10 mouse cellular contexts compared by ENCODE assay signal in genomic region chr9:57541312-57541711, GRCm38 (mm10). TPM values are rescaled to one million over a fixed set of nuclear protein-coding genes. Genes with fewer than 3 reads are reported as not detected.
A peak's percentile ranks its signal among the peaks of the same experiment; 100 is the strongest.
DNase-seq lines count a peak whose midpoint lies in the region; ATAC-seq lines count a peak whose summit lies in the region.
"Had no signal": no experiment of that assay in that cellular context is flagged by ENCODE, and none has a peak within 500 bp of the region (broad histone marks: within the 10 kb centered on the region; RNA-seq: fewer than 3 reads in every experiment).

No protein-coding gene starts in this region.

- no peak overlapping the region for H3K4me3 ChIP-seq in forebrain, embryonic 14.5 days (ENCODE audit: low read depth, low read length)
- no peak overlapping the region for H3K4me3 ChIP-seq in forebrain, embryonic 16.5 days (replicated peaks; ENCODE audit: low read length)
- no peak overlapping the region for H3K4me3 ChIP-seq in liver, embryonic 12.5 days
- H3K4me3 ChIP-seq: liver, embryonic 15.5 days had no signal

- H3K27ac ChIP-seq in forebrain, embryonic 14.5 days (ENCODE audit: low read depth, low read length), result no peak overlapping the region
- H3K27ac ChIP-seq in forebrain, embryonic 16.5 days (ENCODE audit: low read length), result no peak overlapping the region
- no peak overlapping the region for H3K27ac ChIP-seq in liver, embryonic 12.5 days
- H3K27ac ChIP-seq: liver, embryonic 15.5 days had no signal

- peak; percentile 78 for DNase-seq in forebrain, embryonic 14.5 days (ENCODE audit: low spot score)
- peak; percentile 36 for DNase-seq in liver
- DNase-seq in NIH3T3 (ENCODE audit: low read depth), result peak; percentile 83
- peak; percentile 72 for DNase-seq in lung, postnatal 36 days
- DNase-seq in urinary bladder, postnatal 4 days (ENCODE audit: low spot score in 2 of 2), result no peak

- peaks cover 12% of the 10 kb centered on the region for H3K4me1 ChIP-seq in forebrain, embryonic 14.5 days (ENCODE audit: control insufficient read depth, insufficient read depth, low read length)
- peaks cover 19% of the 10 kb centered on the region for H3K4me1 ChIP-seq in forebrain, embryonic 16.5 days (replicated peaks; ENCODE audit: control insufficient read depth, insufficient read depth, low read length)
- H3K4me1 ChIP-seq in liver, embryonic 12.5 days, result peaks cover 27% of the 10 kb centered on the region

- no peak overlapping the region for H3K9ac ChIP-seq in forebrain, embryonic 14.5 days (ENCODE audit: low read length)
- H3K9ac ChIP-seq in forebrain, embryonic 16.5 days (replicated peaks; ENCODE audit: low read depth, low read length), result no peak overlapping the region
- no peak overlapping the region for H3K9ac ChIP-seq in liver, embryonic 12.5 days
- H3K9ac ChIP-seq: liver, embryonic 15.5 days had no signal

- H3K36me3 ChIP-seq in forebrain, embryonic 14.5 days (ENCODE audit: control insufficient read depth, insufficient read depth, low read length), result peaks cover 73% of the 10 kb centered on the region
- peaks cover 16% of the 10 kb centered on the region for H3K36me3 ChIP-seq in forebrain, embryonic 16.5 days (ENCODE audit: control insufficient read depth, insufficient read depth)
- H3K36me3 ChIP-seq in liver, embryonic 12.5 days, result peaks cover 72% of the 10 kb centered on the region

- H3K27me3 ChIP-seq in forebrain, embryonic 14.5 days (replicated peaks; ENCODE audit: control insufficient read depth, insufficient read depth, low read length), result no peaks in the 10 kb centered on the region
- H3K27me3 ChIP-seq in forebrain, embryonic 16.5 days (replicated peaks; ENCODE audit: control insufficient read depth, insufficient read depth, low read length), result no peaks in the 10 kb centered on the region
- H3K27me3 ChIP-seq in liver, embryonic 12.5 days (replicated peaks), result no peaks in the 10 kb centered on the region
- H3K27me3 ChIP-seq: liver, embryonic 15.5 days; Patski had no signal

- WGBS in forebrain, embryonic 14.5 days, result 12% methylated on average over 1 of the region's 1 CpGs
- 5% methylated on average over 1 of the region's 1 CpGs for WGBS in forebrain, embryonic 16.5 days
- 6% methylated on average over 1 of the region's 1 CpGs for WGBS in liver, embryonic 12.5 days (ENCODE audit: insufficient replicate concordance)

- H3K9me3 ChIP-seq in forebrain, embryonic 14.5 days (replicated peaks; ENCODE audit: control insufficient read depth, low read length), result no peaks in the 10 kb centered on the region
- H3K9me3 ChIP-seq in forebrain, embryonic 16.5 days (ENCODE audit: control insufficient read depth, low read length), result no peaks in the 10 kb centered on the region
- no peaks in the 10 kb centered on the region for H3K9me3 ChIP-seq in liver, embryonic 12.5 days (replicated peaks)
- H3K9me3 ChIP-seq: liver, embryonic 15.5 days had no signal

- no peak for ATAC-seq in forebrain, embryonic 14.5 days
- no peak for ATAC-seq in forebrain, embryonic 16.5 days
- no peak for ATAC-seq in liver, embryonic 12.5 days
- peak; percentile 27; the same call in 1 of the 2 replicates for ATAC-seq in erythroblast, adult 5-6 weeks (replicated peaks; ENCODE audit: low FRiP score, poor library complexity, severe bottlenecking)
- ATAC-seq: Patski had no signal

- H3K4me2 ChIP-seq in forebrain, embryonic 14.5 days (ENCODE audit: low read length), result no peak overlapping the region
- no peak overlapping the region for H3K4me2 ChIP-seq in forebrain, embryonic 16.5 days (ENCODE audit: low read length)
- H3K4me2 ChIP-seq in liver, embryonic 12.5 days, result no peak overlapping the region
- H3K4me2 ChIP-seq: liver, embryonic 15.5 days had no signal

RNA-seq across cellular contexts. Expression of gene Fam219b, which starts 4.0 kb away (rescaled TPM):
- 20.4 and 23.6 TPM in 2 replicates for polyA plus RNA-seq in forebrain, embryonic 14.5 days (2014; fragmentation: Nextera tagmentation; extraction: Ambion mirVana)
- 25.2 and 26.6 TPM in 2 replicates for polyA plus RNA-seq in forebrain, embryonic 16.5 days (2015; fragmentation: Nextera tagmentation; extraction: Ambion mirVana)
- 10.5 and 12.0 TPM in 2 replicates for polyA plus RNA-seq in liver, embryonic 12.5 days (2016; fragmentation: Nextera tagmentation; extraction: Ambion mirVana)
- 0.19 and 0.42 TPM in 2 replicates for total RNA-seq in erythroblast, adult 5-6 weeks (2015; ENCODE audit: low replicate concordance)
- 4.2 and 4.7 TPM in 2 replicates for total RNA-seq in erythroblast, adult 5-6 weeks (2017; ENCODE audit: low replicate concordance)

RNA-seq across cellular contexts. Expression of gene Mpi, which starts 11.3 kb away (rescaled TPM):
- 46.1 and 47.5 TPM in 2 replicates for polyA plus RNA-seq in forebrain, embryonic 14.5 days (2014; fragmentation: Nextera tagmentation; extraction: Ambion mirVana)
- 57.5 and 73.7 TPM in 2 replicates for polyA plus RNA-seq in forebrain, embryonic 16.5 days (2015; fragmentation: Nextera tagmentation; extraction: Ambion mirVana)
- polyA plus RNA-seq in liver, embryonic 12.5 days (2016; fragmentation: Nextera tagmentation; extraction: Ambion mirVana), result 17.4 and 17.7 TPM in 2 replicates
- 2.7 and 12.9 TPM in 2 replicates for total RNA-seq in erythroblast, adult 5-6 weeks (2015; ENCODE audit: low replicate concordance)
- total RNA-seq in erythroblast, adult 5-6 weeks (2017; ENCODE audit: low replicate concordance), result 2.8 and 5.9 TPM in 2 replicates

RNA-seq across cellular contexts. Expression of gene Scamp2, which starts 19.4 kb away (rescaled TPM):
- polyA plus RNA-seq in forebrain, embryonic 14.5 days (2014; fragmentation: Nextera tagmentation; extraction: Ambion mirVana), result 55.5 and 56.4 TPM in 2 replicates
- polyA plus RNA-seq in forebrain, embryonic 16.5 days (2015; fragmentation: Nextera tagmentation; extraction: Ambion mirVana), result 54.0 and 56.0 TPM in 2 replicates
- polyA plus RNA-seq in liver, embryonic 12.5 days (2016; fragmentation: Nextera tagmentation; extraction: Ambion mirVana), result 32.5 and 33.2 TPM in 2 replicates
- 25.4 and 27.0 TPM in 2 replicates for total RNA-seq in erythroblast, adult 5-6 weeks (2015; ENCODE audit: low replicate concordance)
- total RNA-seq in erythroblast, adult 5-6 weeks (2017; ENCODE audit: low replicate concordance), result 13.1 and 13.7 TPM in 2 replicates

RNA-seq across cellular contexts. Expression of gene Cox5a, which starts 20.2 kb away (rescaled TPM):
- 791 and 827 TPM in 2 replicates for polyA plus RNA-seq in forebrain, embryonic 14.5 days (2014; fragmentation: Nextera tagmentation; extraction: Ambion mirVana)
- polyA plus RNA-seq in forebrain, embryonic 16.5 days (2015; fragmentation: Nextera tagmentation; extraction: Ambion mirVana), result 720 and 756 TPM in 2 replicates
- polyA plus RNA-seq in liver, embryonic 12.5 days (2016; fragmentation: Nextera tagmentation; extraction: Ambion mirVana), result 415 and 442 TPM in 2 replicates
- total RNA-seq in erythroblast, adult 5-6 weeks (2015; ENCODE audit: low replicate concordance), result 134 and 146 TPM in 2 replicates
- total RNA-seq in erythroblast, adult 5-6 weeks (2017; ENCODE audit: low replicate concordance), result 23.7 and 45.9 TPM in 2 replicates

RNA-seq across cellular contexts. Expression of gene Rpp25, which starts 37.5 kb away (rescaled TPM):
- polyA plus RNA-seq in forebrain, embryonic 14.5 days (2014; fragmentation: Nextera tagmentation; extraction: Ambion mirVana), result 18.5 and 20.4 TPM in 2 replicates
- polyA plus RNA-seq in forebrain, embryonic 16.5 days (2015; fragmentation: Nextera tagmentation; extraction: Ambion mirVana), result 23.4 and 24.4 TPM in 2 replicates
- 1.0 and 1.5 TPM in 2 replicates for polyA plus RNA-seq in liver, embryonic 12.5 days (2016; fragmentation: Nextera tagmentation; extraction: Ambion mirVana)
- not detected in 2 replicates for total RNA-seq in erythroblast, adult 5-6 weeks (2015; ENCODE audit: low replicate concordance)
- not detected in 2 replicates for total RNA-seq in erythroblast, adult 5-6 weeks (2017; ENCODE audit: low replicate concordance)

Comparison
In these comparisons a context has a peak if more than half of its experiments do, and no peak if none do; other contexts are left out.
1. DNase-seq: peak in forebrain, embryonic 14.5 days (single experiment), liver (single experiment), NIH3T3 (single experiment) and lung, postnatal 36 days (single experiment); none in urinary bladder, postnatal 4 days (0 of 2).